Mouse (Mus musculus) stomach, embryonic 16.5 days (tissue): ENCODE measurements around the gene Dbp. TPM values are rescaled to one million over a fixed set of nuclear protein-coding genes. Genes with fewer than 3 reads are reported as not detected.

Source experiments
- ATAC-seq: fragments of 200-750 bp; cut with Nextera tagmentation; 2 replicates; pipeline ENCODE4 v1.8.0; 2017; ENCODE audit warnings: moderate number of reproducible peaks, moderate TSS enrichment; ENCODE audit not compliant: insufficient read depth, low FRiP score
- H3K27ac ChIP-seq: fragments of 300-500 bp; sonication (generic); 2 replicates; pipeline ENCODE4 v1.5.1; 2014; ENCODE audit warnings: low read length
- H3K27me3 ChIP-seq: fragments of 300-500 bp; sonication (generic); 2 replicates; pipeline ENCODE4 v1.6.1; 2014; ENCODE audit warnings: low read length, control low read depth, mixed read lengths; ENCODE audit not compliant: control insufficient read depth, insufficient read depth
- H3K36me3 ChIP-seq: fragments of 300-500 bp; sonication (generic); 2 replicates; pipeline ENCODE4 v1.6.1; 2014; ENCODE audit warnings: low read length; ENCODE audit not compliant: control insufficient read depth, insufficient read depth
- H3K4me1 ChIP-seq: fragments of 300-500 bp; sonication (generic); 2 replicates; pipeline ENCODE4 v1.6.1; 2014; ENCODE audit warnings: low read length, control low read depth, mixed read lengths; ENCODE audit not compliant: control insufficient read depth, insufficient read depth
- H3K4me2 ChIP-seq: fragments of 300-500 bp; sonication (generic); 2 replicates; pipeline ENCODE4 v1.6.1; 2014; ENCODE audit warnings: low read depth, low read length, mixed read lengths
- H3K4me3 ChIP-seq: fragments of 300-500 bp; sonication (generic); replicated peaks from 2 replicates; pipeline ENCODE4 v1.5.1; 2014; ENCODE audit warnings: mild to moderate bottlenecking, low read length
- H3K9ac ChIP-seq: fragments of 300-500 bp; sonication (generic); 2 replicates; pipeline ENCODE4 v1.6.1; 2014; ENCODE audit warnings: low read length
- H3K9me3 ChIP-seq: fragments of 300-500 bp; sonication (generic); replicated peaks from 2 replicates; pipeline ENCODE4 v1.6.1; 2016; ENCODE audit warnings: low read length, control low read depth; ENCODE audit not compliant: control insufficient read depth
- WGBS: fragments of 180-500 bp; shearing (Covaris S2); extraction: QIAGEN DNeasy Blood & Tissue Kit; methylation state at CpG from one replicate; pipeline ENCODE4 v1.1.7; 2014; 5-methylcytosine and 5-hydroxymethylcytosine counted together
- polyA plus RNA-seq: library from polyadenylated mRNA; unstranded; fragments of >200 nt; fragmentation: Nextera tagmentation; extraction: Ambion mirVana; gene quantifications from 2 replicates; pipeline ENCODE4 v1.2.1, GENCODE M21; 2015

Gene Dbp
- polyA plus RNA-seq, 1 experiment from 2014 or later, result 2.9 TPM

- 87% methylated on average over 14 of the region's 14 CpGs for WGBS
- peak overlapping the region; percentile 70; the same call in 1 of the 2 replicates for H3K27ac ChIP-seq
These were observed 26.4 kb upstream of the Dbp start for GRCm38 (mm10) chr7:45678513-45678912.

GRCm38 (mm10) chr7:45679966-45680621 lies 24.8 kb upstream of the Dbp start:
- peak; percentile 67; the same call in 1 of the 2 replicates for ATAC-seq
- WGBS, result 63% methylated on average over 14 of the region's 14 CpGs

More at GRCm38 (mm10) chr7:45678513-45678912, 26.4 kb upstream of the Dbp start:
- no peak for ATAC-seq
- Histone ChIP-seq H3K4me3 (no peak overlapping the region), H3K9ac (0 out of 2 replicates have a peak overlapping the region, but pooled peaks have one; percentile 33), H3K9me3 (no peaks in the 10 kb centered on the region), H3K4me2 (no peak overlapping the region), H3K27me3 (no peaks in the 10 kb centered on the region), H3K36me3 (no peaks in the 10 kb centered on the region), H3K4me1 (peaks cover 10% of the 10 kb centered on the region)

DNA sequence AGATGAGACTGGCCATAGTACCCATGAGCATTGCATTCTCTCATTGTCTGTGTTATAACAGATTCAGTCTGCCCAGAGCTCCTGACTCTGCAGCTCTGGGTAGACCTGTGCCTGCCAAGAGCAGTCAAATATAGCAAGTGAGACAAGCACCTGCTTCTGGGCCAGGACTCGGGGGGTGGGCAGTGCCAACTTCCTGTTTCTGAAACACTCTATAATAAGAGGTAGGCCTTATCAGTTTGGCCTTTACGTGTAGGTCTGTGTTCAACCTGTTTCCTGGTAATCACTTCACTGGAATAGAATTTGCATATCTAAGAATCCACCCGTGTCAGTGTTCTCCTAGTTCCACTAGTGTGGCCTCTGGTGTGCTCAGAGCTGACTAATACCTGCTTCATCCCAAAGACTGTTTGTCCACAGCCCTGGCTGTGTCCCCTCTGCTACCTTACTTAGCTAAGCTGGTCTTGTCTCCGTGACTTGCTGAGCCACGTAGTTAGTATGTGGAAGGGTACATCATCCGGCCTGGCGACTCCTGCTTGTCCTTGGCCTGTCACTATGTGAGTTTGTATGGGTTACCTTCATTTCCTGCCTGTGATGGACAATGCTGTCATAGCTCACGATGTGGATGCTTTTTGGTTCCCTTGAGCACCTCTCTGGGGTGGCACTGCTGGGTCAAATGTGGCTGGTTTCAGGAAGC lies 23.7 kb upstream of the Dbp start:
- H3K4me2 ChIP-seq, result no peak overlapping the region
- H3K27ac ChIP-seq, result peak overlapping the region; percentile 75
- H3K9ac ChIP-seq, result no peak overlapping the region
- ATAC-seq, result peak; percentile 11; the same call in 1 of the 2 replicates
- 75% methylated on average over 8 of the region's 8 CpGs for WGBS
- H3K36me3 ChIP-seq, result no peaks in the 10 kb centered on the region
- H3K27me3 ChIP-seq, result no peaks in the 10 kb centered on the region
- H3K9me3 ChIP-seq, result no peaks in the 10 kb centered on the region
- H3K4me1 ChIP-seq, result peaks cover 24% of the 10 kb centered on the region
- no peak overlapping the region for H3K4me3 ChIP-seq

More at GRCm38 (mm10) chr7:45679966-45680621, 24.8 kb upstream of the Dbp start:
- peaks cover 13% of the 10 kb centered on the region for H3K4me1 ChIP-seq
- H3K4me3 ChIP-seq, result no peak overlapping the region
- H3K27me3 ChIP-seq, result no peaks in the 10 kb centered on the region
- peak overlapping the region; percentile 2; the same call in 1 of the 2 replicates for H3K9ac ChIP-seq
- H3K9me3 ChIP-seq, result no peaks in the 10 kb centered on the region
- H3K27ac ChIP-seq, result peak overlapping the region; percentile 75
- H3K36me3 ChIP-seq, result no peaks in the 10 kb centered on the region
- no peak overlapping the region for H3K4me2 ChIP-seq

DNA sequence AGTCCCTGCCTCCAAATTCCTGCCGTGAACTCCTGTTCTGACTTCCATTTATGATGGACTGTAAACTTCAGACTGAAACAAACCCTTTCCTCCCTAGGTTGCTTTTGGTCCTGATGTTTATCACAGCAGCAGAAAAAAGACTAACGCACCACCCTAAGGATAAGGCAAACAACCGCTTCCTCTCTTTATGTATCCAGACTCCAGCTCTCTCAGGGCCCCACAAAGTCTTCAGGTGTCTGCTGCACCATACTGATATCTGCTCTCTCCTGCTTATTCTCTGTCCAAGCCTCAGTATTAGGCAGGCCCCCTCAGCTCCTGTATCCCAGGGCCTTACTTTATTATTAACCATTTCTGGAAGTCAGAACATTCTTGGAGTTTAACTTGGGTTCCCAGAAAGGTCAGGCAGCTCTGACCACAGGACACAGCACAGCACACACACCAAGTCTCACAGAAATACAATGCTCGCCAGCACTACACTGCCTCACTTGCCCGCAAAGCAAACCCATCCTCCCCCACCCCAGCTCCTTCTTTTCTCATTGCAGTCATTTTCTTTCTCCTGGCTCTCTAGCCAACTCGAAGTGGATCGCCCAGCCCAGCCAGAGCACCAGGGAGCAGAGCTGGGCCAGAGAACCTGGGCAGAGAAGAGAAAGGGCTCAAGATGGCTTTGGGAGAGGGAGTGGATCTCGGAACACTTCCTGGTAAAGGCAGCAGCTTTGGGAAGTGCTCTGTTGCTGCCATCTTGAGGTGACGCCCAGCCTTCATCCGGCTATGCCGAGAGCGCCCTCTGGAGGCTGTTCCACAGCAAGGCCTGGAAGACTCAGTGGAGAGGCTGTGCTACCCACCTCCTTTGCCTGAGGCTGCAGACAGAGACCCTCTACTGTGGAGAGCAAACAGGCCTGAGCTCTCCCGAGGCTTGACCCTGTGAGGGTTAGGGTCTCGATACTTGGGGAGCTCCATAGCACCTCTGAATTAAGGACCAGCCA lies 22.5 kb upstream of the Dbp start:
- no peaks in the 10 kb centered on the region for H3K27me3 ChIP-seq
- H3K4me1 ChIP-seq, result peaks cover 31% of the 10 kb centered on the region
- no peaks in the 10 kb centered on the region for H3K9me3 ChIP-seq
- peak overlapping the region; percentile 45 for H3K4me2 ChIP-seq
- no peaks in the 10 kb centered on the region for H3K36me3 ChIP-seq
- 29% methylated on average over 14 of the region's 14 CpGs for WGBS
- peak; percentile 44; the same call in 1 of the 2 replicates for ATAC-seq
- no peak overlapping the region for H3K4me3 ChIP-seq
- peak overlapping the region; percentile 74 for H3K9ac ChIP-seq
- peak overlapping the region; percentile 75 for H3K27ac ChIP-seq

DNA sequence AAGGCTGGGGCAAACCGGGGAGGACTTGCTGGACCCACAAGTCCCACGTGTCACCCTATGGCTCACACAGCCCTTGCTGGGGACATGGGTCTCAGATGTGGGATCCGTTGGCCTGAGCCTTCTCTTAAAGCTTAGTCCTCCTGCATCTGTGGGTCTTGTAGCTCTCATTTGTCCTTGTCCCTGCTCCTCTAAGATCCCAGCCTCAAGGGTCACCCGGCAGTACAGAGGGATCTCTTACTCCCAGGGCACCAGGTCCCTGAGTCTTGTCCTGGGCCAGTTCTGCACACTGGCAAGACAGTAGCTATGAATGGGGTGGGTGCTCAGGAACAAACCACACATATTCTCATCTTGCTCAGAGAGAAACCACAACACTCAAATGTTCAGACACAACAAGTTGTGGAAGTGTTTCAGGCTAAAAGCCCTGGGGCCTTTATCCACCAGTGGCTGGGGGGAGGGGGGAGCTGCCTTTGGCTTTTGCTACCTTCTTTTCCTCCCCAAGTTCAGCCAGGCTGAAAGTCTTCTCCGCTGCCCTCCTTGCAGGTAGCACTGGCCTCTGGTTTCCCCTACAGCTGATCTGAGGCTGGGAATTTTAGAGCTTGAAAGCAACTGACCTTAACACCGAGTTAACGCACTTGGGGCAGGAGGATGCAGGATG lies 21.4 kb upstream of the Dbp start, which contains the start of gene Ntn5:
Gene Ntn5, plus strand, starts transcription at position 627 of the 655 bp plus-strand sequence.
- H3K4me3 ChIP-seq, result no peak within 1 kb of the TSS
- H3K27ac ChIP-seq, result no peak within 1 kb of the TSS
- no peaks in the 10 kb centered on the region for H3K27me3 ChIP-seq
- peak within 1 kb of the TSS; percentile 48; the same call in 1 of the 2 replicates for H3K9ac ChIP-seq
- H3K4me1 ChIP-seq, result peaks cover 31% of the 10 kb centered on the region
- H3K36me3 ChIP-seq, result no peaks in the 10 kb centered on the region
- 71% methylated on average over 7 of the region's 7 CpGs for WGBS
- no peak for ATAC-seq
- H3K4me2 ChIP-seq, result no peak within 1 kb of the TSS
- H3K9me3 ChIP-seq, result no peaks in the 10 kb centered on the region

GRCm38 (mm10) chr7:45685811-45686210 lies 19.1 kb upstream of the Dbp start:
- Histone ChIP-seq H3K27me3 (no peaks in the 10 kb centered on the region), H3K4me1 (peaks cover 31% of the 10 kb centered on the region), H3K27ac (no peak overlapping the region), H3K9ac (peak overlapping the region; percentile 48; the same call in 1 of the 2 replicates), H3K36me3 (no peaks in the 10 kb centered on the region), H3K9me3 (no peaks in the 10 kb centered on the region), H3K4me3 (no peak overlapping the region), H3K4me2 (0 out of 2 replicates have a peak overlapping the region, but pooled peaks have one; percentile 10)
- no peak for ATAC-seq
- 27% methylated on average over 10 of the region's 10 CpGs for WGBS

GRCm38 (mm10) chr7:45686841-45687240 lies 18.0 kb upstream of the Dbp start:
- Histone ChIP-seq H3K27me3 (no peaks in the 10 kb centered on the region), H3K4me3 (no peak overlapping the region), H3K9me3 (no peaks in the 10 kb centered on the region), H3K9ac (0 out of 2 replicates have a peak overlapping the region, but pooled peaks have one; percentile 26), H3K4me2 (no peak overlapping the region), H3K4me1 (peaks cover 31% of the 10 kb centered on the region), H3K27ac (no peak overlapping the region), H3K36me3 (no peaks in the 10 kb centered on the region)
- ATAC-seq, result no peak
- WGBS, result 55% methylated on average over 3 of the region's 3 CpGs

GRCm38 (mm10) chr7:45689099-45689498 lies 15.8 kb upstream of the Dbp start:
- no peak overlapping the region for H3K9ac ChIP-seq
- no peak for ATAC-seq
- no peak overlapping the region for H3K27ac ChIP-seq

More at GRCm38 (mm10) chr7:45689099-45689498, 15.8 kb upstream of the Dbp start:
- Histone ChIP-seq H3K36me3 (no peaks in the 10 kb centered on the region), H3K4me1 (peaks cover 20% of the 10 kb centered on the region), H3K9me3 (no peaks in the 10 kb centered on the region), H3K4me2 (no peak overlapping the region), H3K4me3 (no peak overlapping the region), H3K27me3 (no peaks in the 10 kb centered on the region)
- WGBS, result 68% methylated on average over 6 of the region's 6 CpGs
